Mouse (Mus musculus) megakaryocyte, adult 5-6 weeks (primary cell): ENCODE data around the gene Rnf40. TPM values are rescaled to one million over a fixed set of nuclear protein-coding genes. Genes with fewer than 3 reads are reported as not detected.
A peak's percentile ranks its signal among the peaks of the same experiment; 100 is the strongest.
"Not testable (repeated sequence)": the region's sequence is repeated elsewhere in the genome, so short reads cannot be mapped to it uniquely, and the experiment has no call there.

Experiments used
- ATAC-seq: 2 replicates; pipeline ENCODE4 v1.8.0; 2016; ENCODE audit warnings: mild to moderate bottlenecking, inconsistent platforms; ENCODE audit not compliant: poor library complexity, severe bottlenecking
- total RNA-seq, 2 experiments: library from RNA; stranded (forward) in 1 of 2; stranded (reverse) in 1 of 2; fragments of 153-499, 151-499 nt in 1 of 2; fragments of 221-1000, 200-1000 nt in 1 of 2; gene quantifications; 2 replicates each; pipeline versions ENCODE4 v1.2.3 to v1.2.4; 2015 to 2017

Gene Rnf40
- total RNA-seq, 2 experiments from 2014 or later = 18.8 to 35.1 TPM

- no peak for ATAC-seq
Measured at GRCm38 (mm10) chr7:127601735-127602134, 13.2 kb downstream of the Rnf40 start.

GRCm38 (mm10) chr7:127602903-127603302 lies 14.3 kb downstream of the Rnf40 start:
- ATAC-seq = no peak

GRCm38 (mm10) chr7:127604256-127604655 lies 15.7 kb downstream of the Rnf40 start:
- no peak for ATAC-seq

GRCm38 (mm10) chr7:127607150-127607549 lies 18.6 kb downstream of the Rnf40 start:
- ATAC-seq = no peak

GRCm38 (mm10) chr7:127611011-127611410 lies 22.4 kb downstream of the Rnf40 start:
- ATAC-seq = no peak

GRCm38 (mm10) chr7:127611561-127611960 lies 23.0 kb downstream of the Rnf40 start:
- no peak for ATAC-seq

- no peak for ATAC-seq
Measured at GRCm38 (mm10) chr7:127613501-127613900, 24.9 kb downstream of the Rnf40 start.

GRCm38 (mm10) chr7:127614091-127614490 lies 25.5 kb downstream of the Rnf40 start:
- no peak for ATAC-seq

- ATAC-seq = peak; percentile 50
Measured at GRCm38 (mm10) chr7:127614511-127614890, 25.9 kb downstream of the Rnf40 start.

- peak; percentile 41 for ATAC-seq
Measured at GRCm38 (mm10) chr7:127614891-127615843, 26.6 kb downstream of the Rnf40 start, which contains the start of gene Zfp629. TSS of gene Zfp629 (minus strand) at chr7:127615797.

- ATAC-seq = no peak
Measured at GRCm38 (mm10) chr7:127616336-127616735, 27.8 kb downstream of the Rnf40 start.

- ATAC-seq = no peak
Measured at GRCm38 (mm10) chr7:127616881-127617280, 28.3 kb downstream of the Rnf40 start.

- no peak for ATAC-seq
Measured at GRCm38 (mm10) chr7:127617962-127618361, 29.4 kb downstream of the Rnf40 start.

GRCm38 (mm10) chr7:127618402-127618801 lies 29.8 kb downstream of the Rnf40 start:
- not testable (repeated sequence) for ATAC-seq

GRCm38 (mm10) chr7:127626039-127626438 lies 37.5 kb downstream of the Rnf40 start:
- no peak for ATAC-seq

- ATAC-seq = no peak
Measured at GRCm38 (mm10) chr7:127626471-127626870, 37.9 kb downstream of the Rnf40 start.

GRCm38 (mm10) chr7:127628646-127629045 lies 40.1 kb downstream of the Rnf40 start:
- ATAC-seq = no peak

- no peak for ATAC-seq
Measured at GRCm38 (mm10) chr7:127631416-127631815, 42.8 kb downstream of the Rnf40 start.

GRCm38 (mm10) chr7:127636963-127637362 lies 48.4 kb downstream of the Rnf40 start:
- no peak for ATAC-seq

GRCm38 (mm10) chr7:127641260-127641659 lies 52.7 kb downstream of the Rnf40 start:
- ATAC-seq = no peak

GRCm38 (mm10) chr7:127642254-127642653 lies 53.7 kb downstream of the Rnf40 start:
- ATAC-seq = no peak

- ATAC-seq = no peak
Measured at GRCm38 (mm10) chr7:127646363-127646762, 57.8 kb downstream of the Rnf40 start.
